In genomic region chr1:91436380-91437082, GRCm38 (mm10) we compare ENCODE assay signal across 8 mouse cellular contexts. TPM values are rescaled to one million over a fixed set of nuclear protein-coding genes. Genes with fewer than 3 reads are reported as not detected.
DNase-seq lines count a peak whose midpoint lies in the region; ATAC-seq and TF ChIP-seq lines count a peak whose summit lies in the region.

No protein-coding gene starts in this region.

- peak; percentile 68 to 79 for DNase-seq in urinary bladder, adult 18-20 months (ENCODE audit: low spot score in 2 of 2)
- no peak for DNase-seq in urinary bladder, postnatal 10 days (ENCODE audit: low spot score)
- peak; percentile 89 for DNase-seq in kidney, postnatal 10 days
- peak; percentile 76 for DNase-seq in midbrain, postnatal 0 days (ENCODE audit: low spot score)
- no peak for DNase-seq in spleen, postnatal 36 days (ENCODE audit: low spot score in 2 of 2)

- H3K27ac ChIP-seq in forebrain, embryonic 13.5 days, result no peak overlapping the region; the same call in 1 of the 2 replicates
- no peak overlapping the region for H3K27ac ChIP-seq in forebrain, embryonic 12.5 days
- H3K27ac ChIP-seq in heart, embryonic 11.5 days (ENCODE audit: low read depth, low read length), result peak overlapping the region; percentile 63; the same call in 1 of the 2 replicates
- peak overlapping the region; percentile 51; the same call in 1 of the 2 replicates for H3K27ac ChIP-seq in midbrain, postnatal 0 days (ENCODE audit: low read depth, low read length)

- H3K36me3 ChIP-seq in forebrain, embryonic 13.5 days (ENCODE audit: poor library complexity, severe bottlenecking), result peaks cover 32% of the 10 kb centered on the region
- no peaks in the 10 kb centered on the region for H3K36me3 ChIP-seq in forebrain, embryonic 12.5 days (replicated peaks)
- H3K36me3 ChIP-seq in heart, embryonic 11.5 days (ENCODE audit: control insufficient read depth, insufficient read depth, low read length), result 0 out of 2 replicates have a peak, but pooled peaks cover 3% of the 10 kb centered on the region
- H3K36me3 ChIP-seq in midbrain, postnatal 0 days (ENCODE audit: insufficient read depth, low read length), result peaks cover 48% of the 10 kb centered on the region

- no peak overlapping the region for H3K4me3 ChIP-seq in forebrain, embryonic 13.5 days
- H3K4me3 ChIP-seq in forebrain, embryonic 12.5 days (replicated peaks), result no peak overlapping the region
- H3K4me3 ChIP-seq in heart, embryonic 11.5 days (ENCODE audit: low read depth, low read length), result no peak overlapping the region
- H3K4me3 ChIP-seq in midbrain, postnatal 0 days (ENCODE audit: low read depth, low read length), result no peak overlapping the region

- no peaks in the 10 kb centered on the region for H3K27me3 ChIP-seq in forebrain, embryonic 13.5 days
- no peaks in the 10 kb centered on the region for H3K27me3 ChIP-seq in forebrain, embryonic 12.5 days
- no peaks in the 10 kb centered on the region for H3K27me3 ChIP-seq in heart, embryonic 11.5 days (ENCODE audit: control insufficient read depth, insufficient read depth, low read length)
- H3K27me3 ChIP-seq in midbrain, postnatal 0 days (ENCODE audit: insufficient read depth, low read length), result no peaks in the 10 kb centered on the region

- no peak for TF ChIP-seq CTCF in midbrain, postnatal 0 days (IDR thresholded peaks at IDR 0.05)

- no peak overlapping the region for H3K4me2 ChIP-seq in forebrain, embryonic 13.5 days
- no peak overlapping the region for H3K4me2 ChIP-seq in forebrain, embryonic 12.5 days
- H3K4me2 ChIP-seq in heart, embryonic 11.5 days, result no peak overlapping the region
- H3K4me2 ChIP-seq in midbrain, postnatal 0 days (ENCODE audit: low read depth, low read length, poor library complexity, severe bottlenecking), result no peak overlapping the region

- H3K4me1 ChIP-seq in forebrain, embryonic 13.5 days, result peaks cover 13% of the 10 kb centered on the region
- H3K4me1 ChIP-seq in forebrain, embryonic 12.5 days, result peaks cover 7% of the 10 kb centered on the region; the same call in 1 of the 2 replicates
- H3K4me1 ChIP-seq in heart, embryonic 11.5 days (ENCODE audit: control insufficient read depth, insufficient read depth, low read length), result peaks cover 14% of the 10 kb centered on the region; the same call in 1 of the 2 replicates
- H3K4me1 ChIP-seq in midbrain, postnatal 0 days (ENCODE audit: insufficient read depth, low read length), result 0 out of 2 replicates have a peak, but pooled peaks cover 8% of the 10 kb centered on the region

- 72% methylated on average over 6 of the region's 6 CpGs for WGBS in forebrain, embryonic 13.5 days
- WGBS in forebrain, embryonic 12.5 days, result 88% methylated on average over 6 of the region's 6 CpGs
- WGBS in heart, embryonic 11.5 days (ENCODE audit: insufficient replicate concordance), result 72% methylated on average over 6 of the region's 6 CpGs
- WGBS in midbrain, postnatal 0 days, result 57% methylated on average over 6 of the region's 6 CpGs

- H3K9me3 ChIP-seq in forebrain, embryonic 13.5 days (replicated peaks), result no peaks in the 10 kb centered on the region
- no peaks in the 10 kb centered on the region for H3K9me3 ChIP-seq in forebrain, embryonic 12.5 days
- no peaks in the 10 kb centered on the region for H3K9me3 ChIP-seq in heart, embryonic 11.5 days (replicated peaks; ENCODE audit: control insufficient read depth, low read length)
- no peaks in the 10 kb centered on the region for H3K9me3 ChIP-seq in midbrain, postnatal 0 days (ENCODE audit: low read length)

- peak overlapping the region; percentile 9; the same call in 1 of the 2 replicates for H3K9ac ChIP-seq in forebrain, embryonic 13.5 days
- no peak overlapping the region for H3K9ac ChIP-seq in forebrain, embryonic 12.5 days
- no peak overlapping the region for H3K9ac ChIP-seq in heart, embryonic 11.5 days (ENCODE audit: low read depth, low read length)
- H3K9ac ChIP-seq in midbrain, postnatal 0 days (replicated peaks; ENCODE audit: low read length, poor library complexity, severe bottlenecking), result no peak overlapping the region

- ATAC-seq in forebrain, embryonic 13.5 days, result no peak
- ATAC-seq in forebrain, embryonic 12.5 days (ENCODE audit: low FRiP score), result no peak
- ATAC-seq in heart, embryonic 11.5 days (replicated peaks; ENCODE audit: insufficient number of reproducible peaks, low FRiP score, low TSS enrichment), result 0 out of 2 replicates have a peak, but pooled peaks have one; percentile 40
- 0 out of 2 replicates have a peak, but pooled peaks have one; percentile 41 for ATAC-seq in midbrain, postnatal 0 days (ENCODE audit: low FRiP score)

RNA-seq across cellular contexts. Expression of gene Per2, which starts 22.6 kb away (rescaled TPM):
- polyA plus RNA-seq in forebrain, embryonic 13.5 days (2015; fragmentation: Nextera tagmentation; extraction: Ambion mirVana), result 2.6 and 3.8 TPM in 2 replicates
- polyA plus RNA-seq in forebrain, embryonic 12.5 days (2016; fragmentation: Nextera tagmentation; extraction: Ambion mirVana), result 3.7 and 3.9 TPM in 2 replicates
- polyA plus RNA-seq in heart, embryonic 11.5 days (2014; fragmentation: Nextera tagmentation; extraction: Ambion mirVana), result 2.8 and 4.5 TPM in 2 replicates
- 10.5 and 11.3 TPM in 2 replicates for total RNA-seq in midbrain, postnatal 0 days (2014; rRNA removed)
- polyA plus RNA-seq in midbrain, postnatal 0 days (2015; fragmentation: Nextera tagmentation; extraction: Ambion mirVana), result 3.3 and 3.8 TPM in 2 replicates

RNA-seq across cellular contexts. Expression of gene Hes6, which starts 22.7 kb away (rescaled TPM):
- 314 and 322 TPM in 2 replicates for polyA plus RNA-seq in forebrain, embryonic 13.5 days (2015; fragmentation: Nextera tagmentation; extraction: Ambion mirVana)
- polyA plus RNA-seq in forebrain, embryonic 12.5 days (2016; fragmentation: Nextera tagmentation; extraction: Ambion mirVana), result 295 and 297 TPM in 2 replicates
- polyA plus RNA-seq in heart, embryonic 11.5 days (2014; fragmentation: Nextera tagmentation; extraction: Ambion mirVana), result 55.2 and 55.7 TPM in 2 replicates
- total RNA-seq in midbrain, postnatal 0 days (2014; rRNA removed), result 105 and 119 TPM in 2 replicates
- 111 and 113 TPM in 2 replicates for polyA plus RNA-seq in midbrain, postnatal 0 days (2015; fragmentation: Nextera tagmentation; extraction: Ambion mirVana)

RNA-seq across cellular contexts. Expression of gene Ilkap, which starts 37.9 kb away (rescaled TPM):
- polyA plus RNA-seq in forebrain, embryonic 13.5 days (2015; fragmentation: Nextera tagmentation; extraction: Ambion mirVana), result 162 and 181 TPM in 2 replicates
- 153 and 163 TPM in 2 replicates for polyA plus RNA-seq in forebrain, embryonic 12.5 days (2016; fragmentation: Nextera tagmentation; extraction: Ambion mirVana)
- polyA plus RNA-seq in heart, embryonic 11.5 days (2014; fragmentation: Nextera tagmentation; extraction: Ambion mirVana), result 110 and 122 TPM in 2 replicates
- total RNA-seq in midbrain, postnatal 0 days (2014; rRNA removed), result 58.5 and 97.5 TPM in 2 replicates
- 114 and 116 TPM in 2 replicates for polyA plus RNA-seq in midbrain, postnatal 0 days (2015; fragmentation: Nextera tagmentation; extraction: Ambion mirVana)

RNA-seq across cellular contexts. Expression of gene Traf3ip1, which starts 57.9 kb away (rescaled TPM):
- polyA plus RNA-seq in forebrain, embryonic 13.5 days (2015; fragmentation: Nextera tagmentation; extraction: Ambion mirVana), result 9.9 and 11.2 TPM in 2 replicates
- 12.1 and 13.9 TPM in 2 replicates for polyA plus RNA-seq in forebrain, embryonic 12.5 days (2016; fragmentation: Nextera tagmentation; extraction: Ambion mirVana)
- 2.6 and 4.3 TPM in 2 replicates for polyA plus RNA-seq in heart, embryonic 11.5 days (2014; fragmentation: Nextera tagmentation; extraction: Ambion mirVana)
- total RNA-seq in midbrain, postnatal 0 days (2014; rRNA removed), result 17.3 and 18.4 TPM in 2 replicates
- polyA plus RNA-seq in midbrain, postnatal 0 days (2015; fragmentation: Nextera tagmentation; extraction: Ambion mirVana), result 6.1 and 7.0 TPM in 2 replicates

Comparison
In these comparisons a context has a peak if more than half of its experiments do, and no peak if none do; other contexts are left out.
1. DNase-seq: peak in urinary bladder, adult 18-20 months (2 of 2), kidney, postnatal 10 days (single experiment) and midbrain, postnatal 0 days (single experiment); none in urinary bladder, postnatal 10 days (single experiment) and spleen, postnatal 36 days (0 of 2).
2. ATAC-seq: peak in heart, embryonic 11.5 days (single experiment) and midbrain, postnatal 0 days (single experiment); none in forebrain, embryonic 13.5 days (single experiment) and forebrain, embryonic 12.5 days (single experiment).
3. H3K27ac ChIP-seq: peak in heart, embryonic 11.5 days (single experiment) and midbrain, postnatal 0 days (single experiment); none in forebrain, embryonic 13.5 days (single experiment) and forebrain, embryonic 12.5 days (single experiment).